Mouse (Mus musculus): ENCODE results near the gene Ank. TPM values are rescaled to one million over a fixed set of nuclear protein-coding genes. Genes with fewer than 3 reads are reported as not detected.

Ank gene
- polyA plus RNA-seq, 1 experiment from 2014 or later: 3.1 TPM

DNA sequence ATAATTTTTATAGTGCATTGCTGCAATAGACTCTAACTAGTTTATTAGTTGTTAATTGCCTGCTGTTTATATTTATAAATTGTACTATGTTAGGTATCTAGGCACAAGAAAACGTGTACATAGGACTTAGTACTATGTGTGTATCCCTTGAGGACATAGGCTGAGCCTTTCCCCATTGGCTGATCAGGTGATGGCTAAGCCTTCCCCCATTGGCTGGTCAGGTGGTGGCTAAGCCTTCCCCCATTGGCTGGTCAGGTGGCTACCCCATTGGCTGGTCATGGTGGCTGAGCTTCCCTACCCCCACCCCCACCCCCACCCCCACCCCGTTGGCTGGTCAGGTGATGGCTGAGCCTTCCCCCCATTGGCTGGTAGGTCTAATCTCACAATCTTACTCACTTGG, 113.4 kb downstream of the Ank start:
- 87% methylated on average over 2 of the region's 2 CpGs for WGBS
- H3K27ac ChIP-seq: no peak overlapping the region
- H3K36me3 ChIP-seq: peaks cover 3% of the 10 kb centered on the region; the same call in 1 of the 2 replicates
- no peak overlapping the region for H3K4me3 ChIP-seq
- H3K4me1 ChIP-seq: no peaks in the 10 kb centered on the region
- DNase-seq (ENCODE audit: low spot score): no peak
- no peaks in the 10 kb centered on the region for H3K9me3 ChIP-seq (replicated peaks)
- H3K27me3 ChIP-seq (ENCODE audit: low read depth, poor library complexity, severe bottlenecking): no peaks in the 10 kb centered on the region

DNA sequence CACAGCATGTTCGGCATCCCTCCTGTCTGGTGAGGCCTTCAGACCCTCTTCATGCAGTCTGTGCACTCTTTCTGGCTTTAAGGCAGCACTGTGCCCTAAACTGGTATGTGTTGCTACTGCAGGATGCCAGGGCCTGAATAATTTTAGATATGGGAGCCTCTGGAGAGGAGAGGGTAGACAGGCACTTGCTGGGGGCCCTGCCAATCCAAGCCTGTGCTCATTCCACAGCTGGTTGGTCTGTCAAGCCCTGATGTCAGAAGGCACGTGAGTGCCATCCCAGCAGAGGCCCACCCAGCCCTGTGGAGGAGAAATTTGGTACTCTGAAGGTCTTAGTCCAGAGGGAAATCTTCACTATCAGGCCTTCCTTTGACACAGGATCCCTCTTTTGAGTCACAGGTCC, 114.3 kb downstream of the Ank start:
- Histone ChIP-seq H3K27me3 (ENCODE audit: low read depth, poor library complexity, severe bottlenecking) (no peaks in the 10 kb centered on the region), H3K4me3 (no peak overlapping the region), H3K36me3 (peaks cover 3% of the 10 kb centered on the region; the same call in 1 of the 2 replicates), H3K4me1 (no peaks in the 10 kb centered on the region), H3K27ac (no peak overlapping the region), H3K9me3 (replicated peaks) (no peaks in the 10 kb centered on the region)
- DNase-seq (ENCODE audit: low spot score): no peak
- 93% methylated on average over 2 of the region's 2 CpGs for WGBS

DNA sequence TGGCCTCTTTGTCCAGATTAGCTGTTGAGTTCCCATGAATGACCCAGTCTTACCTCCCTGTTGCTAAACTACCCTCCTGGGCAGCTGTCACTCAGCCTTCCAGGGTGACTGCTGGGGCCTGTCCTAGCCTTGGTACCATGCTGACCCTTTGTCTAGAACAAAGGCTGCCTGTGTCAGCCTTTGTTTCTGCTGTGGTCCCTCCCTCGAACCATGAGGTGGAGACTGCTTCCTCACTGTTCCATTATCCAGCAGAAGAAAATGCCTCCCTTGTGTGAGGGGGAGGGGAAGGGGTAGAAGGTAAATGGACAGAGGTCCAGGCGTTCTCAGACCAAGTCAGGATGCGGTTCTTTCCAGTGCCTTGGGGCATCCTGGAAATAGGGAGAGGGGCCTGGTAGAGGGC, 115.2 kb downstream of the Ank start:
- no peak for DNase-seq (ENCODE audit: low spot score)
- WGBS: 67% methylated on average over 3 of the region's 3 CpGs
- Histone ChIP-seq H3K27me3 (ENCODE audit: low read depth, poor library complexity, severe bottlenecking) (no peaks in the 10 kb centered on the region), H3K4me1 (no peaks in the 10 kb centered on the region), H3K27ac (0 out of 2 replicates have a peak overlapping the region, but pooled peaks have one; percentile 33), H3K9me3 (replicated peaks) (no peaks in the 10 kb centered on the region), H3K36me3 (peaks cover 3% of the 10 kb centered on the region; the same call in 1 of the 2 replicates), H3K4me3 (no peak overlapping the region)

DNA sequence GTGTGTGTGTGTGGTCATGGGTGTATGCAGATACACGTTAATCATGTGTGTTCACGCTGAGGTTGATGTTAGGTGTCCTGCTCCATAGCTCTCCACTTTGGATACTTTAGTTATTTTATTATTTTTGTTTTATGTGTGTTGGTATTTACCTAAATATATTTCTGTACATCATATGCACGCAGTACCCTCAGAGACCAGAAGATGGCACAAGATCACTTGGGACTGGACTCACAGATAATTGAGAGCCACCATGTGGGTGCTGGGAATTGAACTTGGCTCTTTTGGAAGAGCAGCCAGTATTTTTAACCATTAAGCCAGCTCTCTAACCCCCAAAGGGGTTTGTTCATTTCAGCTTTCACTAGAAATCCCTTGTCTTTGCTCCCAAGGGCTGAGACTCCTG, 116.0 kb downstream of the Ank start:
- H3K36me3 ChIP-seq: peaks cover 3% of the 10 kb centered on the region; the same call in 1 of the 2 replicates
- no peaks in the 10 kb centered on the region for H3K9me3 ChIP-seq (replicated peaks)
- H3K4me1 ChIP-seq: no peaks in the 10 kb centered on the region
- no peak overlapping the region for H3K27ac ChIP-seq
- H3K4me3 ChIP-seq: no peak overlapping the region
- no peaks in the 10 kb centered on the region for H3K27me3 ChIP-seq (ENCODE audit: low read depth, poor library complexity, severe bottlenecking)
- DNase-seq (ENCODE audit: low spot score): no peak
- 90% methylated on average over 3 of the region's 3 CpGs for WGBS

DNA sequence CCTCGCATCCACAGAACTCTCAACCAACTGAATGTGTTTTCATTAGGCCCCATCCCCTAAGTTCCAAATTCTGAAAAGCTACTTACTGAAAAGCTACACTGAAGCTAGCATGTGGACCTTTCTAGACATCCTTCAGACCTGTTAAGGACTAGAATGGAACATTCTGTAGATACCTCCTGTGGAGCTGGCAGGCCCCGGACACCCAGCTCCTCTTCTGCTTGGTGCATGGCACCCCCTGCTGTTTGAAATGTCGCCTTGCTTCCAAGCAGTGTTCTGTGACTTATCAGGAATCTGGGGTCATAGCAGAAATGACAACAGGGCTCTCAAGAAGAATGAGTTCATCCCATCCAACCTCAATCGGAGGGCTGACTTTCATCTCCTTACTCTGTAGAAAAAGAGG, 116.6 kb downstream of the Ank start:
- Histone ChIP-seq H3K27me3 (ENCODE audit: low read depth, poor library complexity, severe bottlenecking) (no peaks in the 10 kb centered on the region), H3K36me3 (peaks cover 3% of the 10 kb centered on the region; the same call in 1 of the 2 replicates), H3K4me1 (no peaks in the 10 kb centered on the region), H3K9me3 (replicated peaks) (no peaks in the 10 kb centered on the region), H3K4me3 (no peak overlapping the region), H3K27ac (no peak overlapping the region)
- DNase-seq (ENCODE audit: low spot score): no peak
- 79% methylated on average over 4 of the region's 4 CpGs for WGBS

DNA sequence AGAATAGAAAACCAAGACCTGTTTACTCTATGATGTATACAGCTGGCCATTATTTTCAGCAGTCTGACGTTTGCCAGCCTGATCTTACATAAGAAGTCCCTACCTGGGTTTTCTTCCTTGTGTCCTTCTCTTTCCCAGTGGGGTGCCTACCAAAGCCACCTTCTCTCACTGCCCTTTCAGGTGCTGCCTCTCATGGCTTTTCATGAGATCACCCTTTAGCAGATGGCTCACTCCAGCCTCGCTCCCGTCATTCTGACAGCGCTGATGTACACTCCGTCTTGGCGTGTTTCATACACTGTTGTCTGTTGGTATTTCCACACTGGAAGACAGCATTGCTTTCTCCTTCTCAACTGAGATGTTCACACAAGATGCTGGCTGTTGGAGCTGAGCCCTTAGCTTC, 117.1 kb downstream of the Ank start:
- 92% methylated on average over 6 of the region's 6 CpGs for WGBS
- Histone ChIP-seq H3K4me3 (no peak overlapping the region), H3K36me3 (peaks cover 3% of the 10 kb centered on the region; the same call in 1 of the 2 replicates), H3K27me3 (ENCODE audit: low read depth, poor library complexity, severe bottlenecking) (no peaks in the 10 kb centered on the region), H3K9me3 (replicated peaks) (no peaks in the 10 kb centered on the region), H3K27ac (no peak overlapping the region), H3K4me1 (no peaks in the 10 kb centered on the region)
- no peak for DNase-seq (ENCODE audit: low spot score)

DNA sequence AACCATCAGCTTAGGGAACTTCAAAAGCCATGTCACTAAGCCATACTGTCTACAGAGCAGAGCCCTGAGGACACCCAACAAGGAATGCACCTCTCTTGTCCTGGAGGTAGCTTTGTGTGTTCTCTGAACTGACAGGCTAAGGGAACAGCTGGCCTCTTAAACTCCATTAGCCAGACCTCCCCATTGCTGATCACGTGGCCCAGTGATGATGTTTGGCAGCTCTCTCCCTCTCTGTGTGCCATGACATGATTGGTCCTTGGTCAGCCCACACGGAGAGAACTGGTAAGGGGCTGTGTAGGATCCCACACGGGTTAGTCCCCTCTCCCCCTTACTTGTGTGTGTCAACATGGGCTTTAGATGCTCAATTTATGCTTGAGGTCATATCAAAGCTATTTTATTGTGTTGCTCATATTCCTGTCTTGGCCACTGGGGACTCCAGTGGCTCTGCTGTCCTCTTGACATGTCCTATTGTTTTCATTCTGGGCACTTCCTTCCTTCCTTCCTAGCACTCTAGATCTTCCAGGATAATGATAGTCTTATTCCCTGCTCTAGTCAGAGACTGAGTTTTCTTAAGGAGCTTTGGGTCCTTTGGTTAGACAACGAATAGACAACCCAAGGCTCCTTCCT, 119.1 kb downstream of the Ank start:
- no peak overlapping the region for H3K27ac ChIP-seq
- WGBS: 84% methylated on average over 4 of the region's 4 CpGs
- H3K27me3 ChIP-seq (ENCODE audit: low read depth, poor library complexity, severe bottlenecking): no peaks in the 10 kb centered on the region
- peaks cover 12% of the 10 kb centered on the region for H3K36me3 ChIP-seq
- H3K9me3 ChIP-seq (replicated peaks): no peaks in the 10 kb centered on the region
- no peak for DNase-seq (ENCODE audit: low spot score)
- no peak overlapping the region for H3K4me3 ChIP-seq
- no peaks in the 10 kb centered on the region for H3K4me1 ChIP-seq

DNA sequence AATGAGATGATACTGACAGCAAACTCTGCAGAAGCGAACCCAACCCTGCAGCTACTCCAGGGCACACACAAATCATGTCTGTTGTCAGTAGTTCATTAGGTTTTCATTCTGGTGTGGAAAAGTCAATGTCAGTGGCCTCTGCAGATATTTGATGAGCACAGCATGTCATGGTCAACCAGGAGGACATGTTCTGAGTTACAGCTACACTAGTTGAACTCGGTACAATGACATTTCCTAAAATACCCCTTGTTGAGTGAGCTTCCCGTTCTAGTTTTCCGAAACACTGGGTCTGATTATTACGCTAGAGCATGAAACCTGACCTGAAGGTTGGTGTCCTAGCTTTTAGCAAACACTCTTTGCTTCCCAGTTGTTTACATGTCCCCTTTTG, 119.6 kb downstream of the Ank start:
- Histone ChIP-seq H3K27me3 (ENCODE audit: low read depth, poor library complexity, severe bottlenecking) (no peaks in the 10 kb centered on the region), H3K4me3 (no peak overlapping the region), H3K36me3 (peaks cover 17% of the 10 kb centered on the region), H3K27ac (no peak overlapping the region), H3K9me3 (replicated peaks) (no peaks in the 10 kb centered on the region), H3K4me1 (no peaks in the 10 kb centered on the region)
- 90% methylated on average over 5 of the region's 5 CpGs for WGBS
- no peak for DNase-seq (ENCODE audit: low spot score)

DNA sequence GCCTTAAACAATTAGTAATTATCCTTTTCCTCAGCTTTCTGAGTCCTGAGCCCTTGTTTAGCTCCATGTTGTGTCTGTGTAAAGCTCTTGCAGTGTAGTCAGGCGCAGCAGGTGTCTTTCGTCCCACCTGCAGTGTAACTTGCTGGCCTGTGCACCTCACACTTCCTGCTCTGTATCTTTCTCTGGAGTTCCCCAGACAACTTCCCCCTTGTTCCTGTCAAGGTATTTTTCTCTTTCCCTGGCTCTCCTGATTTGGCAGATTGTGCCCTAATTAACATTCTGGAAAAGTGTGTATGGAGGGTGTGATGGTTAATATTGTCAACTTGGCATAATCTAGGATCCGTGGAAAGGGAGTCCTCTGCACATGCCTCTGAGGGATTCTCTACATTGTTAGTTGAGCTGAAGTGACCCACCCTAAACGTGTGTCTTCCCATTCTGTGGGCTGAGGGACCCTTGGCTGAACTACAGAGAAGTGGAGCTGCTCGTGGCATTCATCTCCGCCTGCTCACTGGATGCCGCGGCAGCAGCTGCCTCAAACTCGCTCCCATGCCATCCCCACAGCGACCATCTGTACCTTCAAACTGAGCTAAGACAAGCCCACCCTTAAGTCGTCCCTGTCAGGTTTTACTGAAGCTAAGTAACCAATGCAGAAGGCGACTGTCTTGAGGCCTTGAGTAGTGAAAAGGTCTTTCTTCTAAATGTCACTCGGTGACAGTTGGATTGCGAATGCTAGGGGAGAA, 121.8 kb downstream of the Ank start:
- no peaks in the 10 kb centered on the region for H3K27me3 ChIP-seq (ENCODE audit: low read depth, poor library complexity, severe bottlenecking)
- DNase-seq (ENCODE audit: low spot score): no peak
- H3K4me3 ChIP-seq: no peak overlapping the region
- H3K27ac ChIP-seq: no peak overlapping the region
- WGBS: 87% methylated on average over 14 of the region's 14 CpGs
- H3K9me3 ChIP-seq (replicated peaks): no peaks in the 10 kb centered on the region
- no peaks in the 10 kb centered on the region for H3K4me1 ChIP-seq
- peaks cover 22% of the 10 kb centered on the region for H3K36me3 ChIP-seq

DNA sequence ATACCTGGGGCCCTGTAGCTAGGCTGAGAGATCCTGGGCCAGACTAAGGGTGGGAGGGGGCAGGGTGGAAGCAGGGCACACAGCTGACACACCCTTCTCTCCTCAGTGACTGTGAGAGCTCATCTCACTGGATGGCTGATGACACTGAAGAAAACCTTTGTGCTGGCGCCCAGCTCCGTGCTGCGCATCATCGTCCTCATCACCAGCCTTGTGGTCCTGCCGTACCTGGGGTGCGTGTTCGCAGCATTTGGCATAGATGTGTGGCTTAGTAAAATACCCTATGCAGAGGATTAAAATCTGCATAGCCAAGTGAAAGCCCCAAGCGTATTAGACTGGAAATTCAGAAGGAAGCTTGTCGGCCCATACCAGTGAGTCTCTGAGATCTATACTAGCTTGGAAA, 124.3 kb downstream of the Ank start:
- H3K4me3 ChIP-seq: no peak overlapping the region
- no peaks in the 10 kb centered on the region for H3K27me3 ChIP-seq (ENCODE audit: low read depth, poor library complexity, severe bottlenecking)
- no peaks in the 10 kb centered on the region for H3K9me3 ChIP-seq (replicated peaks)
- WGBS: 98% methylated on average over 9 of the region's 9 CpGs
- H3K27ac ChIP-seq: no peak overlapping the region
- H3K4me1 ChIP-seq: peaks cover 10% of the 10 kb centered on the region
- no peak for DNase-seq (ENCODE audit: low spot score)
- H3K36me3 ChIP-seq: peaks cover 37% of the 10 kb centered on the region

DNA sequence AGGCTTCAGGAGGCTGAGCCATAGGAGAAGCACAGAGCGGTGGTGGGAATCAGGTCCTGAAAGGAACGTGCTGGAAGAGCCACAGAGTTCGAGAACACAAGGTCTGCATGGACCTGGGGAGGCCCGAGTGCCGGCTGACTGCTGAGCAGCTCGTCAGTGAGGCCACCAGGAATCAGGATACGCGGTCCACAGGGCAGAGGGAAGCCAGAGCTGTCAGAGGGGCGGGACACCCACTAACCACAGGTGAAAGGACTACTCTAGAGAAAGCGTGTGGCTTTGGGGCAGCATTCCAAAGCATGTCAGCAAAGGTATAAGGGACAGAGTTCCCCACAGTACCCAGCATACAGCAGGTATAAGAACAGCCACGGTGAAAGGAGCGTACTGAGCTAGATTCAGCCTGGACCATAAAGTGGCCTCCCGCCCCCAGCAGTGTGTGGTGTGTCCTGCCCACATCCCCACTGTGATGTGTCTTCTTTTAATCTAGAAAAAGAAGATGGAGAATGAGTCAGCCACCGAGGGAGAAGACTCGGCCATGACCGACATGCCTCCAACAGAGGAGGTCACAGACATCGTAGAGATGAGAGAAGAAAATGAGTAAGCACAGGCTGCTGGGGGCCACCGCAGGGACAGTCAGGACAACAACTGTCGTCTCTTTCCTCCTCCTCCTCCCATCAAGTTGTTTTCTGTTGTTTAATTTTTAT, 126.3 kb downstream of the Ank start:
- peaks cover 10% of the 10 kb centered on the region for H3K4me1 ChIP-seq
- H3K27ac ChIP-seq: no peak overlapping the region
- H3K9me3 ChIP-seq (replicated peaks): no peaks in the 10 kb centered on the region
- no peaks in the 10 kb centered on the region for H3K27me3 ChIP-seq (ENCODE audit: low read depth, poor library complexity, severe bottlenecking)
- H3K36me3 ChIP-seq: peaks cover 38% of the 10 kb centered on the region
- 92% methylated on average over 19 of the region's 19 CpGs for WGBS
- no peak overlapping the region for H3K4me3 ChIP-seq
- DNase-seq (ENCODE audit: low spot score): no peak

DNA sequence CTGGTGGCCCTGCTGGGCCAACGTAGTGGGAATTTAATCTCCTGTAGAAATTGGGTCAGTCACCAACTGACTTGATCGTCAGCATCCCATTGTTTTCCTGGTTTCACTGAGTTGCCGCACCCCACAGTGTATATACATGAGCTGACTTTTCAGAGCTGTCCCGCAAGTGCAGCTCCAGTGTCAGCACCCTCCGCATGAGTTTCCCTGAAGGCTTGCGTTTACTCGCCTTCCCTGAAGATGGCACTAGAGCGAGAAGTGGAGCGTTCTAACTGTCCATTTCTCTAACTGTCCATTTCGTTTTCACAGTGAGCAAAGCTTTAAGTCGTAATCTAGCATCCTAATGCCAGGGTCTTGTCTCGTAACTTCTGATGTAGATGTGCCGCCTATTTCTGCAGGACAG, 127.2 kb downstream of the Ank start:
- no peak for DNase-seq (ENCODE audit: low spot score)
- H3K4me3 ChIP-seq: no peak overlapping the region
- no peaks in the 10 kb centered on the region for H3K27me3 ChIP-seq (ENCODE audit: low read depth, poor library complexity, severe bottlenecking)
- peaks cover 45% of the 10 kb centered on the region for H3K36me3 ChIP-seq
- WGBS: 87% methylated on average over 13 of the region's 13 CpGs
- peaks cover 10% of the 10 kb centered on the region for H3K4me1 ChIP-seq
- no peaks in the 10 kb centered on the region for H3K9me3 ChIP-seq (replicated peaks)
- H3K27ac ChIP-seq: no peak overlapping the region

DNA sequence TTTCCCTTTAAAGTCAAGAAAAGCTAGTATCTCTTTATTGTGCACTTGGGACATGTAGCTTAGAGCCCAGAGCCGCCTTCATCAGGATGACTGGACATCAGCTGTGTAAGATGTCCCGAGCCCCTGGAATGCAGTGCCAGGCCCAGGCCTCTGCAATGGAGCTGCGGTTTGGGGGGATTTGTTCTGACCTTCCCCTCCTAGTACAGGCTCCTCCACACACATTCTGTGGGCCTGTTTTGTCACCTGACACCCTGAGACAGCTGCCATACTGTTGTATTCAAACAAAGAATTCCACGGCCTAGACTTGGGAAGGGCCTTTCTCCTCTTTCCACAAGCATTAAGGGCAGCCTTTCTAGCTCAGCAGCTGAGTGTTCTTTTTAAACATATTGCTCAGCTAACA, 128.5 kb downstream of the Ank start:
- DNase-seq (ENCODE audit: low spot score): no peak
- H3K9me3 ChIP-seq (replicated peaks): no peaks in the 10 kb centered on the region
- H3K4me3 ChIP-seq: no peak overlapping the region
- peak overlapping the region; percentile 83 for H3K27ac ChIP-seq
- 48% methylated on average over 4 of the region's 4 CpGs for WGBS
- peaks cover 10% of the 10 kb centered on the region for H3K4me1 ChIP-seq
- H3K27me3 ChIP-seq (ENCODE audit: low read depth, poor library complexity, severe bottlenecking): no peaks in the 10 kb centered on the region
- H3K36me3 ChIP-seq: peaks cover 54% of the 10 kb centered on the region

Measured in limb, embryonic 10.5 days (tissue).